Comparison of ENCODE assay signal across 25 mouse cellular contexts in genomic region chr19:52525509-52525908, GRCm38 (mm10).
A peak's percentile ranks its signal among the peaks of the same experiment; 100 is the strongest.
DNase-seq lines count a peak whose midpoint lies in the region; ATAC-seq and TF ChIP-seq lines count a peak whose summit lies in the region.
"Had no signal": no experiment of that assay in that cellular context is flagged by ENCODE, and none has a peak within 500 bp of the region (broad histone marks: within the 10 kb centered on the region; RNA-seq: fewer than 3 reads in every experiment).

No protein-coding gene starts in this region.

- H3K4me1 ChIP-seq in forebrain, embryonic 16.5 days (replicated peaks; ENCODE audit: control insufficient read depth, insufficient read depth, low read length): no peaks in the 10 kb centered on the region
- H3K4me1 ChIP-seq in forebrain, embryonic 12.5 days: no peaks in the 10 kb centered on the region
- H3K4me1 ChIP-seq: heart, embryonic 12.5 days; heart, embryonic 15.5 days; hindbrain, embryonic 10.5 days; hindbrain, embryonic 13.5 days; intestine, embryonic 15.5 days had no signal

- TF ChIP-seq CTCF in layer of hippocampus, adult 2 months (conservative IDR thresholded peaks at IDR 0.05): no peak

- no peak overlapping the region for H3K4me2 ChIP-seq in forebrain, embryonic 16.5 days (ENCODE audit: low read length)
- H3K4me2 ChIP-seq in forebrain, embryonic 12.5 days: no peak overlapping the region
- H3K4me2 ChIP-seq: heart, embryonic 12.5 days; heart, embryonic 15.5 days; hindbrain, embryonic 13.5 days; intestine, embryonic 15.5 days had no signal

- no peak overlapping the region for H3K27ac ChIP-seq in forebrain, embryonic 16.5 days (ENCODE audit: low read length)
- no peak overlapping the region for H3K27ac ChIP-seq in forebrain, embryonic 12.5 days
- H3K27ac ChIP-seq in layer of hippocampus, adult 2 months: no peak overlapping the region
- H3K27ac ChIP-seq: heart, embryonic 15.5 days; hindbrain, embryonic 10.5 days; hindbrain, embryonic 13.5 days; intestine, embryonic 15.5 days had no signal

- ATAC-seq in forebrain, embryonic 16.5 days: peak; percentile 64
- ATAC-seq in forebrain, embryonic 12.5 days (ENCODE audit: low FRiP score): no peak
- ATAC-seq: CD4-positive, CD25-positive, alpha-beta regulatory T cell, adult 4 months; hindbrain, embryonic 16.5 days; intestine, embryonic 15.5 days had no signal

- no peak overlapping the region for H3K4me3 ChIP-seq in forebrain, embryonic 16.5 days (replicated peaks; ENCODE audit: low read length)
- no peak overlapping the region for H3K4me3 ChIP-seq in forebrain, embryonic 12.5 days (replicated peaks)
- H3K4me3 ChIP-seq in layer of hippocampus, adult 2 months: no peak overlapping the region
- H3K4me3 ChIP-seq: heart, embryonic 12.5 days; heart, embryonic 15.5 days; hindbrain, embryonic 10.5 days; hindbrain, embryonic 13.5 days; intestine, embryonic 15.5 days had no signal

- DNase-seq in layer of hippocampus, adult 2 months (ENCODE audit: low spot score in 2 of 2): peak; percentile 15 to 18
- no peak for DNase-seq in layer of hippocampus, postnatal 25 days (ENCODE audit: extremely low spot score in 1 of 2, low spot score in 1 of 2)
- DNase-seq in brain, embryonic 18.5 days (ENCODE audit: low read depth, low spot score): peak; percentile 64
- no peak for DNase-seq in embryo, embryonic 10 days (ENCODE audit: low spot score)
- DNase-seq in embryo, embryonic 9.5 days (ENCODE audit: extremely low spot score): no peak
- DNase-seq: adrenal gland, adult 2 months; adrenal gland, postnatal 14 days; cerebellum, adult 11 months; cerebellum, adult 2 months; cerebellum, adult 9-11 months; cerebellum, postnatal 25 days; gastrocnemius, postnatal 25 days; heart, adult 18-20 months; heart, postnatal 10 days; heart, postnatal 36 days; kidney, adult 11 months had no signal

- no peaks in the 10 kb centered on the region for H3K27me3 ChIP-seq in forebrain, embryonic 16.5 days (replicated peaks; ENCODE audit: control insufficient read depth, insufficient read depth, low read length)
- no peaks in the 10 kb centered on the region for H3K27me3 ChIP-seq in forebrain, embryonic 12.5 days
- H3K27me3 ChIP-seq: heart, embryonic 12.5 days; heart, embryonic 15.5 days; hindbrain, embryonic 13.5 days; intestine, embryonic 15.5 days had no signal

- no peaks in the 10 kb centered on the region for H3K36me3 ChIP-seq in forebrain, embryonic 16.5 days (ENCODE audit: control insufficient read depth, insufficient read depth)
- H3K36me3 ChIP-seq in forebrain, embryonic 12.5 days (replicated peaks): no peaks in the 10 kb centered on the region
- H3K36me3 ChIP-seq: heart, embryonic 12.5 days; heart, embryonic 15.5 days; hindbrain, embryonic 10.5 days; hindbrain, embryonic 13.5 days; intestine, embryonic 15.5 days had no signal

- no peak overlapping the region for H3K9ac ChIP-seq in forebrain, embryonic 16.5 days (replicated peaks; ENCODE audit: low read depth, low read length)
- no peak overlapping the region for H3K9ac ChIP-seq in forebrain, embryonic 12.5 days
- H3K9ac ChIP-seq: heart, embryonic 12.5 days; heart, embryonic 15.5 days; hindbrain, embryonic 13.5 days; intestine, embryonic 15.5 days had no signal

- 74% methylated on average over 5 of the region's 5 CpGs for WGBS in forebrain, embryonic 16.5 days
- 92% methylated on average over 5 of the region's 5 CpGs for WGBS in forebrain, embryonic 12.5 days

- no peaks in the 10 kb centered on the region for H3K9me3 ChIP-seq in forebrain, embryonic 16.5 days (ENCODE audit: control insufficient read depth, low read length)
- no peaks in the 10 kb centered on the region for H3K9me3 ChIP-seq in forebrain, embryonic 12.5 days
- H3K9me3 ChIP-seq: heart, embryonic 12.5 days; heart, embryonic 15.5 days; intestine, embryonic 15.5 days had no signal

Comparison
In these comparisons a context has a peak if more than half of its experiments do, and no peak if none do; other contexts are left out.
1. DNase-seq: peak in layer of hippocampus, adult 2 months (2 of 2) and brain, embryonic 18.5 days (single experiment); none in layer of hippocampus, postnatal 25 days (0 of 2), embryo, embryonic 10 days (single experiment) and embryo, embryonic 9.5 days (single experiment).